Mouse (Mus musculus) adrenal gland, postnatal 14 days (tissue): ENCODE measurements around the gene Hacl1. TPM values are rescaled to one million over a fixed set of nuclear protein-coding genes. Genes with fewer than 3 reads are reported as not detected.
A peak's percentile ranks its signal among the peaks of the same experiment; 100 is the strongest.

Source experiments
- DNase-seq: peaks from one replicate; pipeline ENCODE4 v3.0.0; 2021; ENCODE audit warnings: mixed read lengths
- total RNA-seq: library from RNA; stranded (reverse); gene quantifications from 2 replicates; pipeline ENCODE4 v1.2.3, GENCODE M21; 2021

Gene Hacl1
- total RNA-seq, 1 experiment from 2014 or later: 112 TPM

DNA sequence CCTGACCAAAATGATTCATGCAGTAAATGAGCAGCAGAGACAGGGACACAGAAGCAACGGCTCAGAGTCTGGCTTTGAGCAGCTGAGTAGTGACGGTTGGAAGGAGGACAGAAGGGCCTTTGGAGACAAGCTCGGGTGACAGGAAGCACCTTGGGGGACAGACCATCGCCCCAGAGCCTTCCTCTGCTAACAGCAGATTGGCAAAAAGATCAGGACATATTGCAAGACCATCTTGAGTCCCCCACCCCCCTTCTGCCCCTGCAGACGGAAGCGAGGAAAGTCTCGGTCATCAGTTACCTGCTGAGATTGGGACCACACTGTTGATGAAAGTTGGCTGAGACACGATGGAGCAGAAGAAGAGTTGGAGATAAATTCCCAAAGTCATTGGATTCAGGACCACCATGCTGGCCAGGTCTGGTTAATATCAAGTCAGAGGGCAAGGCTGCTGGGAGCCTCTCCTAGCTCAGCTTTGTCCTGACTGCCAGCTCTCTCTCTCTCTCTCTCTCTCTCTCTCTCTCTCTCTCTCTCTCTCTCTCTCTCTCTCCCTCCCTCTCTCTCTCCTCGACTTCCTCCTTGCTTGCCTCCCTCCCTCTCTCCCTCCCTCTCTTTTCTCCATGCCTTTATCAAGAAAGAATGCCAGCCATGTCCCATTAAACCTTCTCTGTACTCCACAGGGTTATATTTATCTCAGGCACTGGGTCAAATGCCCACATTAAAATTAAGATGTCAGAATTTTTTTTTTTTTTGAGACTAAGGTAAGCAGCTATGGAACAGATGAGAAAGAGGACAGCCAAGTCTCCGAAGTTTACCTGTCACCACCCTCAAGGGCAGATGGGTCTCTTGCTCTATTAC, 64.0 kb downstream of the Hacl1 start:
- DNase-seq: no peak

- no peak for DNase-seq
Measured at GRCm38 (mm10) chr14:31575866-31576265, 65.2 kb downstream of the Hacl1 start.

GRCm38 (mm10) chr14:31574903-31575665, 66.0 kb downstream of the Hacl1 start:
- no peak for DNase-seq

GRCm38 (mm10) chr14:31572561-31573175, 68.4 kb downstream of the Hacl1 start:
- DNase-seq: no peak

- DNase-seq: no peak
Measured at GRCm38 (mm10) chr14:31571419-31571818, 69.7 kb downstream of the Hacl1 start.

GRCm38 (mm10) chr14:31570131-31570951, 70.7 kb downstream of the Hacl1 start:
- DNase-seq: no peak

DNA sequence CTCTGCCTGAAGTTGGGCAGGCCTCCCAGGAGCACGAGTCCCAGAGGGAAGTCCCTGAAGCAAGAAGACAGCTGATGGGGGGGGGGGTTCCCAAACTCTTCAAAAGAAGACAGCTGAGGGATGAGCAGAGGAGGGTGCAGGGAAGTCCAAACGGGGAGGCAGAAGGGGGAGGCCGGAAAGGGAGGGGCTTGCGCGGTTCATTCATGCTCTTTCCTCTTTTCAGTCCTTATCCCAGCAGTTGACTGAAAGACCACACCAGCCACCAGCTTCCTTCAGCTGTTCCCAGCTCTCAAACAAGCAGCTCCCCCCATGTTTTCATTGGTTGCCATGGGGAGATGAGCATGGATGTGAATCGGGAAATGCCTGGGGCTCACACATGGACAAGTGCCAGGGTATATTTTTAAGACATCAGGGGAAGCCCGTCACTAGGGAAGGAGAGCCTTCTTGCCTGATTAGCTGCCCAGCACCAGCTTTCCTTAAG, 71.9 kb downstream of the Hacl1 start:
- DNase-seq: peak; percentile 43

- DNase-seq: no peak
Measured at GRCm38 (mm10) chr14:31565478-31566212, 75.4 kb downstream of the Hacl1 start.

DNA sequence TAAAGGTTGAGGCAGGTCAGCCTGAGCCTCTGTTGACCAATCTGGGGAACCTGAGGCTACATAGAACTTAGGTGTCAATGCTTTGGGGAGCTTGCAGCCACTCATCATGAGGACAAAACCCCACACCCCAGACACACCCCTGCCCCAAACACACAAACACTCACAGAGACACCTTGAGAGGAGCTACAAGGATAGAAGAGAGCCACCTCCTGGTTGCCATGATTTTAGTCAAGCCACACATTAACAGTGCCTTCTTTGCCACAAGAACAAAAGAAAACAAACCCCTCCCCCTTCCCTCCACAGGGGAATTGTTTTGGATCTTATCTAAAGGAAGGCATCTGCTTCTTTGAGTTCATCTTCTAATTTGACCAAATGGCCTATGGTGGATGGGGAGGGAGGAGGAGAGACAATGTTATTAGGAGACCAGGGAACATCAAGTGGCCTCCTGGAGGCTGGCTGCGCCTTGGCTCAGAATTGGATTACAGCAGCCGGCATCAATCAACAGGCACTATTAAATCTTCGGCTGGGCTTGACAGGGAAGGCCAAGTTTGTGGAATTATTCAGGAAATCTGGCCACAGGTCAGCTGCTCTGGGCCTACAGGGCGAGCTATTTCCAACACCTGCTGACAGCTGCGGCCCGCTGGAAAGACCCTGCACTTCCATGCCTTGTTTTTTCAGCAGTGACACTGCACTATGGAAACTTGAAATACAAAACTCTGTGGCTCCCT, 76.5 kb downstream of the Hacl1 start:
- peak; percentile 82 for DNase-seq

DNA sequence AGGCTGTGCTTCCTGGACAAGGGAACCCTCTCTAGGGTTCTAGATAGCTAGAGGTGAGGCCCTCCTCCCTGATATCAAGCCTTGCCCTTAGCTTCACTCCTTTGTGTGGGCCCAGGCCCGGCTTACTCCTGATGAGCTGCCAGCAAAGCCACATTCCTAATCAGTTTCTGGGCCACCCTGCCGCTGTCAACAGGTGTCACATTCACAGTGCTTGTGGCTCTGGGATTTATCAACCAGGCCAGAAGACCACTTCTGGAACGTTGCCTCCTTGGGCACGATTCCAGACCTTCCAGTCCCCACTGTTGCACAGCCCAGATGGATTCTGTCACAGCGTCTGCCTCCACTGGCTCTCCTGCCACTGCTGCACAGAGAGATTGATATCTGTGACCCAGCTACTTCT, 80.2 kb downstream of the Hacl1 start:
- peak; percentile 25 for DNase-seq

- no peak for DNase-seq
Measured at GRCm38 (mm10) chr14:31559216-31559615, 81.9 kb downstream of the Hacl1 start.

DNA sequence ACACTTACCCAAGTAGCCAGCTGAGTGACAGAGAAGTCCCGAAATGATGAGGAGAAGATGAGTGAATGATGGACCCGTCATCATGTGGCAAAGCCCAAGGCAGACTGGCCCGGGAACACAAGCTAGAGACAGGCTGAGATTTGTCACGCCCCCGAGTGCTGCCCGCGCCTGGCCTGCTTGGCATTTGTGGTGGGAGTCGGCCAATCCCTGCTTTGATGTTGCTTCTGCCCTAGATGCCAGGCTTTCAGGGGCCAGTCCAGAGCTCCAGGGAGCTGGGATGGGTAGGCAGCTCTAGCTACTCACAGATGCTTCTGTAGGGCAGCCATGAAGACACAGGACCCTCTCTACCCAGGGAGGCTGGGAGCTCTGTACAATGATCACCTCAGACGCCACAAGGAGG, 83.3 kb downstream of the Hacl1 start:
- DNase-seq: peak; percentile 30

DNA sequence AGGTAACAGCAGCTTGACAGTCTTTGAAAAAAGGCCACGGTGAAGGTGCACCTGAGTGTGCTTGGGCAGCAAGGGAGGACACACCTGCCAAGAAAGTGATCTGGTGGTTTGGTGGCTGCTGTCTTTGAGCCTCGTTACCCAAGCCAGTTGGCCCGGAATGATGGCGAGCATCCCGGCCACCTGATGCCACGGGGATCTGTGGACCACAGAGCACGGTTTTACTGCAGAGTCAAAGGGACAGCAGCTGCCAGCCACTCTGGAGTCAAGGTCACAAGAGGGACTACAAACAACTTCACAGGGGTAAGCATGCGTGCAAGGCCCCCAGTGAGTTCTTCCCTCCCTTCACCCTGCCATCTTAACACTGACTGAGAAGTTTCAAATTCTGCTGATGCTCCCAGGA, 83.8 kb downstream of the Hacl1 start:
- no peak for DNase-seq

- no peak for DNase-seq
Measured at GRCm38 (mm10) chr14:31556526-31557260, 84.4 kb downstream of the Hacl1 start.

GRCm38 (mm10) chr14:31555963-31556434, 85.1 kb downstream of the Hacl1 start:
- no peak for DNase-seq

GRCm38 (mm10) chr14:31555021-31555420, 86.1 kb downstream of the Hacl1 start:
- no peak for DNase-seq
